Mouse (Mus musculus) MEL (cell line): Measurements from ENCODE around the gene Arl15. TPM values are rescaled to one million over a fixed set of nuclear protein-coding genes. Genes with fewer than 3 reads are reported as not detected.

Experiments used
- DNase-seq: peaks from one replicate; pipeline ENCODE4 v3.0.0; 2011; ENCODE audit warnings: low read depth, low spot score
- H3K27ac ChIP-seq: 2 replicates; pipeline ENCODE4 v1.5.1; 2012; ENCODE audit warnings: low read depth, mild to moderate bottlenecking, control low read depth, low read length, moderate library complexity; ENCODE audit not compliant: control insufficient read depth
- H3K27me3 ChIP-seq, 2 experiments: fragments of 150-350 bp in 1 of 2; sonication (generic) in 1 of 2; 2 replicates each; pipeline ENCODE4 v1.6.1; 2012; ENCODE audit warnings: low read length in 2 of 2, mild to moderate bottlenecking in 2 of 2, improper control_type of control experiment in 1 of 2, moderate library complexity in 1 of 2; ENCODE audit not compliant: insufficient read depth in 2 of 2, control insufficient read depth in 1 of 2
- H3K36me3 ChIP-seq, 2 experiments: 2 replicates each; pipeline ENCODE4 v1.6.1; 2012 to 2014; ENCODE audit warnings: low read length in 2 of 2, improper control_type of control experiment in 1 of 2, inconsistent platforms in 1 of 2, mild to moderate bottlenecking in 1 of 2; ENCODE audit not compliant: insufficient read depth in 2 of 2, control insufficient read depth in 1 of 2
- H3K4me1 ChIP-seq, 2 experiments: fragments of 150-350 bp in 1 of 2; sonication (generic) in 1 of 2; 2 replicates each; pipeline ENCODE4 v1.6.1; 2012; ENCODE audit warnings: low read length in 2 of 2, improper control_type of control experiment in 1 of 2, mild to moderate bottlenecking in 1 of 2; ENCODE audit not compliant: insufficient read depth in 2 of 2, control insufficient read depth in 1 of 2
- H3K4me3 ChIP-seq, 2 experiments: fragments of 150-350 bp in 1 of 2; sonication (generic) in 1 of 2; 2 replicates each; pipeline ENCODE4 v1.5.1; 2012; ENCODE audit warnings: low read depth in 2 of 2, low read length in 2 of 2, mild to moderate bottlenecking in 2 of 2, moderate library complexity in 2 of 2, control low read depth in 1 of 2, improper control_type of control experiment in 1 of 2; ENCODE audit not compliant: control insufficient read depth in 1 of 2, insufficient read depth in 1 of 2
- H3K79me2 ChIP-seq: 2 replicates; pipeline ENCODE4 v1.6.1; 2012; ENCODE audit warnings: mild to moderate bottlenecking, low read length, moderate library complexity; ENCODE audit not compliant: control insufficient read depth, poor library complexity, insufficient read depth
- H3K9ac ChIP-seq: 2 replicates; pipeline ENCODE4 v1.6.1; 2012; ENCODE audit warnings: low read depth, mild to moderate bottlenecking, control low read depth, low read length, moderate library complexity; ENCODE audit not compliant: control insufficient read depth, poor library complexity, severe bottlenecking
- H3K9me3 ChIP-seq: fragments of 150-350 bp; sonication (generic); replicated peaks from 2 replicates; pipeline ENCODE4 v1.6.1; 2012; ENCODE audit warnings: mild to moderate bottlenecking, low read length, improper control_type of control experiment, moderate library complexity; ENCODE audit not compliant: insufficient read depth
- BHLHE40 ChIP-seq: IDR thresholded peaks from 2 replicates; pipeline ENCODE4 v1.6.1; 2012; ENCODE audit warnings: low read depth, mild to moderate bottlenecking, inconsistent platforms, low read length, improper control_type of control experiment, borderline replicate concordance
- CHD1 ChIP-seq: IDR thresholded peaks from 2 replicates; pipeline ENCODE4 v1.6.1; 2012; ENCODE audit warnings: low read depth, mild to moderate bottlenecking, inconsistent platforms, low read length, improper control_type of control experiment
- CHD2 ChIP-seq: IDR thresholded peaks from 2 replicates; pipeline ENCODE4 v1.6.1; 2011; ENCODE audit warnings: low read length, improper control_type of control experiment
- CTCF ChIP-seq, 3 experiments: IDR thresholded peaks in 2 of 3; conservative IDR thresholded peaks in 1 of 3; 2 replicates each; pipeline ENCODE4 v1.5.1; 2011 to 2012; ENCODE audit warnings: low read length in 3 of 3, low read depth in 2 of 3, mild to moderate bottlenecking in 2 of 3, improper control_type of control experiment in 1 of 3, inconsistent platforms in 1 of 3, mixed read lengths in 1 of 3, moderate library complexity in 1 of 3; ENCODE audit not compliant: control insufficient read depth in 1 of 3, insufficient read depth in 1 of 3, poor library complexity in 1 of 3, severe bottlenecking in 1 of 3
- E2F4 ChIP-seq: IDR thresholded peaks from 2 replicates; pipeline ENCODE4 v1.6.1; 2011; ENCODE audit warnings: low read depth, low read length, improper control_type of control experiment, borderline replicate concordance
- EP300 ChIP-seq, 2 experiments: IDR thresholded peaks; 2 replicates each; pipeline ENCODE4 v1.6.1; 2011; ENCODE audit warnings: improper control_type of control experiment in 2 of 2, low read length in 2 of 2, low read depth in 1 of 2, mild to moderate bottlenecking in 1 of 2
- HCFC1 ChIP-seq: IDR thresholded peaks from 2 replicates; pipeline ENCODE4 v1.6.1; 2012; ENCODE audit warnings: low read depth, mild to moderate bottlenecking, inconsistent platforms, low read length, improper control_type of control experiment, moderate library complexity
- KAT2A ChIP-seq: conservative IDR thresholded peaks from 2 replicates; pipeline ENCODE4 v1.6.1; 2012; ENCODE audit warnings: low read depth, low read length, improper control_type of control experiment, inconsistent platforms
- MEF2A ChIP-seq: IDR thresholded peaks from 2 replicates; pipeline ENCODE4 v1.6.1; 2014; ENCODE audit warnings: low read depth, mild to moderate bottlenecking, inconsistent platforms, low read length, improper control_type of control experiment; ENCODE audit not compliant: poor library complexity, insufficient replicate concordance, severe bottlenecking; ENCODE audit errors: extremely low read depth
- MXI1 ChIP-seq: IDR thresholded peaks from 2 replicates; pipeline ENCODE4 v1.6.1; 2011; ENCODE audit warnings: mild to moderate bottlenecking, low read depth, low read length, improper control_type of control experiment
- MYB ChIP-seq: IDR thresholded peaks from 2 replicates; pipeline ENCODE4 v1.6.1; 2011; ENCODE audit warnings: mild to moderate bottlenecking, low read depth, low read length, improper control_type of control experiment
- NELFE ChIP-seq: IDR thresholded peaks from 2 replicates; pipeline ENCODE4 v1.6.1; 2011; ENCODE audit warnings: low read depth, low read length, improper control_type of control experiment
- NRF1 ChIP-seq: IDR thresholded peaks from 2 replicates; pipeline ENCODE4 v1.6.1; 2014; ENCODE audit warnings: low read depth, mild to moderate bottlenecking, inconsistent platforms, low read length, improper control_type of control experiment, moderate library complexity; ENCODE audit not compliant: poor library complexity, insufficient read depth, severe bottlenecking
- POLR2A ChIP-seq, 2 experiments: IDR thresholded peaks; 2 replicates each; pipeline ENCODE4 v1.6.1; 2011 to 2012; ENCODE audit warnings: low read length in 2 of 2, mild to moderate bottlenecking in 2 of 2, control low read depth in 1 of 2, improper control_type of control experiment in 1 of 2, low read depth in 1 of 2, moderate library complexity in 1 of 2; ENCODE audit not compliant: control insufficient read depth in 1 of 2, insufficient read depth in 1 of 2, poor library complexity in 1 of 2
- POLR2AphosphoS2 ChIP-seq: IDR thresholded peaks from 2 replicates; pipeline ENCODE4 v1.6.1; 2011; ENCODE audit warnings: low read length, improper control_type of control experiment
- TBP ChIP-seq: IDR thresholded peaks from 2 replicates; pipeline ENCODE4 v1.8.0; 2011; ENCODE audit warnings: low read depth, low read length, improper control_type of control experiment
- UBTF ChIP-seq: IDR thresholded peaks from 2 replicates; pipeline ENCODE4 v1.6.1; 2012; ENCODE audit warnings: low read depth, mild to moderate bottlenecking, inconsistent platforms, low read length, improper control_type of control experiment, moderate library complexity, borderline replicate concordance; ENCODE audit not compliant: insufficient read depth
- ZC3H11A ChIP-seq: IDR thresholded peaks from 2 replicates; pipeline ENCODE4 v1.6.1; 2012; ENCODE audit warnings: low read depth, mild to moderate bottlenecking, inconsistent platforms, low read length, improper control_type of control experiment
- ZKSCAN1 ChIP-seq: IDR thresholded peaks from 2 replicates; pipeline ENCODE4 v1.6.1; 2012; ENCODE audit warnings: low read depth, mild to moderate bottlenecking, inconsistent platforms, low read length, improper control_type of control experiment, moderate library complexity
- ZNF384 ChIP-seq: IDR thresholded peaks from 2 replicates; pipeline ENCODE4 v1.6.1; 2012; ENCODE audit warnings: low read depth, mild to moderate bottlenecking, inconsistent platforms, low read length, improper control_type of control experiment
- polyA plus RNA-seq, 2 experiments: library from polyadenylated mRNA; stranded (reverse) in 1 of 2; unstranded in 1 of 2; fragments of >175 nt in 1 of 2; fragments of >200 nt in 1 of 2; gene quantifications; 2 replicates each; pipeline versions ENCODE4 v1.2.1 to v1.2.4; 2012; ENCODE audit warnings: low replicate concordance in 2 of 2, low read depth in 1 of 2; ENCODE audit not compliant: insufficient read length in 2 of 2, insufficient read depth in 1 of 2, missing spikeins in 1 of 2
- total RNA-seq: library from RNA; depleted of rRNA; stranded (reverse); fragments of 300-350 nt; gene quantifications from 2 replicates; pipeline ENCODE4 v1.2.3, GENCODE M21; 2012

Arl15 gene
- total and polyA plus RNA-seq, 3 experiments = 3.6 to 5.8 TPM; not detected in 1

- Histone ChIP-seq H3K4me3 (no peak overlapping the region), H3K9me3 (no peaks in the 10 kb centered on the region), H3K4me1 (no peaks in the 10 kb centered on the region), H3K27ac (no peak overlapping the region), H3K36me3 (no peaks in the 10 kb centered on the region), H3K79me2 (no peaks in the 10 kb centered on the region), H3K9ac (no peak overlapping the region), H3K27me3 (no peaks in the 10 kb centered on the region)
- no peak for DNase-seq
- no peak for TF ChIP-seq MYB
Measured at GRCm38 (mm10) chr13:114078851-114079250, 284.5 kb downstream of the Arl15 start.

- Histone ChIP-seq H3K4me1 (no peaks in the 10 kb centered on the region), H3K4me3 (no peak overlapping the region), H3K27ac (no peak overlapping the region), H3K79me2 (no peaks in the 10 kb centered on the region), H3K9me3 (no peaks in the 10 kb centered on the region), H3K27me3 (no peaks in the 10 kb centered on the region), H3K36me3 (no peaks in the 10 kb centered on the region), H3K9ac (no peak overlapping the region)
- no peak for DNase-seq
- TF ChIP-seq CHD1 (no peak), ZKSCAN1 (no peak), POLR2AphosphoS2 (no peak), KAT2A (no peak), BHLHE40 (no peak), ZNF384 (no peak), EP300 (IDR thresholded peaks at IDR 0.05; ENCODE audit: low read depth in 1 of 2, low read length in 2 of 2) (no peak), NELFE (no peak), ZC3H11A (no peak), MEF2A (no peak), TBP (no peak), POLR2A (IDR thresholded peaks at IDR 0.05; ENCODE audit: control insufficient read depth in 1 of 2, insufficient read depth in 1 of 2, low read depth in 1 of 2, low read length in 2 of 2, poor library complexity in 1 of 2) (no peak), MXI1 (no peak), CHD2 (no peak), E2F4 (no peak), HCFC1 (no peak), NRF1 (no peak), UBTF (no peak), CTCF (IDR thresholded peaks at IDR 0.05 in 2 of 3, conservative IDR thresholded peaks at IDR 0.05 in 1 of 3; ENCODE audit: control insufficient read depth in 1 of 3, insufficient read depth in 1 of 3, low read depth in 2 of 3, low read length in 3 of 3, poor library complexity in 1 of 3, severe bottlenecking in 1 of 3) (no peak)
Measured at GRCm38 (mm10) chr13:114079751-114080150, 285.4 kb downstream of the Arl15 start.
